Mouse (Mus musculus): Measurements from ENCODE around the gene Olfr248. TPM values are rescaled to one million over a fixed set of nuclear protein-coding genes. Genes with fewer than 3 reads are reported as not detected.
"Not testable (repeated sequence)": the region's sequence is repeated elsewhere in the genome, so short reads cannot be mapped to it uniquely, and the experiment has no call there.

The Olfr248 gene
- not detected in 2 replicates for polyA plus RNA-seq (2014; fragmentation: Nextera tagmentation; extraction: Ambion mirVana)

- no peaks in the 10 kb centered on the region for H3K4me1 ChIP-seq (replicated peaks; ENCODE audit: control insufficient read depth, insufficient read depth, low read length)
- H3K9ac ChIP-seq (ENCODE audit: low read length) = no peak within 1 kb of the TSS
- H3K27ac ChIP-seq (ENCODE audit: low read depth, low read length) = no peak within 1 kb of the TSS
- 92% methylated on average over 2 of the region's 2 CpGs for WGBS
- no peak for DNase-seq (ENCODE audit: low spot score)
- no peak within 1 kb of the TSS for H3K4me2 ChIP-seq (ENCODE audit: low read depth, low read length, severe bottlenecking)
- H3K27me3 ChIP-seq (ENCODE audit: control insufficient read depth, insufficient read depth, low read length) = no peaks in the 10 kb centered on the region
- H3K9me3 ChIP-seq (ENCODE audit: control insufficient read depth, low read length) = no peaks in the 10 kb centered on the region
- H3K4me3 ChIP-seq (ENCODE audit: low read depth, low read length) = no peak within 1 kb of the TSS
- H3K36me3 ChIP-seq (ENCODE audit: control insufficient read depth, insufficient read depth, low read length) = no peaks in the 10 kb centered on the region
- ATAC-seq (replicated peaks; ENCODE audit: low FRiP score) = no peak
Measured at GRCm38 (mm10) chr1:174390746-174391145, at the start of gene Olfr248. TSS of gene Olfr248 (plus strand) at chr1:174391046.

DNA sequence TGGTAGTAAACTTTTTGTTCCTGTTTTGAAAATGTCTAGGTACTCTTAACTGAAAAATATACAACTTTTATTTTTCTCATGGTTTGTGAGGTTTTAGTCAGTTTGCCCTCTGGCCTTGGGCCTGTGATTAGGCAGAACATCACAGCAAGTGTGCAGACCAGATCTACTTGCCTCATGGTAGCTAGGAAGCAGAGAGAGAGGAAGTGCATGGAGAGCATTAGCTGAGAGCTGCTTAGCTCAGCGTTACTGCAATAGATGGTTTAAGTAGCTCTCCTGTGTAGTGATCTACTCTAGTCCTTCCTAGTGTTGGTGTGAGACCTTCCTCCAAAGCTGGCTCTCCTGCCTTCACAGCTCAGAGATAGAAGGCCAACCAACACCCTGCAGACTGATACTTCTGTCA, 37.2 kb upstream of the Olfr248 start:
- H3K27ac ChIP-seq (ENCODE audit: low read depth, low read length); H3K9ac ChIP-seq (ENCODE audit: low read length); DNase-seq (ENCODE audit: low spot score); H3K27me3 ChIP-seq (ENCODE audit: control insufficient read depth, insufficient read depth, low read length); H3K9me3 ChIP-seq (ENCODE audit: control insufficient read depth, low read length); ATAC-seq (replicated peaks; ENCODE audit: low FRiP score); H3K36me3 ChIP-seq (ENCODE audit: control insufficient read depth, insufficient read depth, low read length); H3K4me2 ChIP-seq (ENCODE audit: low read depth, low read length, severe bottlenecking); H3K4me3 ChIP-seq (ENCODE audit: low read depth, low read length); H3K4me1 ChIP-seq (replicated peaks; ENCODE audit: control insufficient read depth, insufficient read depth, low read length): not testable (repeated sequence)
- 69% methylated on average over 1 of the region's 1 CpGs for WGBS

GRCm38 (mm10) chr1:174354640-174355039, 36.2 kb upstream of the Olfr248 start:
- no peak overlapping the region for H3K4me3 ChIP-seq (ENCODE audit: low read depth, low read length)
- no peak overlapping the region for H3K9ac ChIP-seq (ENCODE audit: low read length)
- no peaks in the 10 kb centered on the region for H3K36me3 ChIP-seq (ENCODE audit: control insufficient read depth, insufficient read depth, low read length)
- no peaks in the 10 kb centered on the region for H3K9me3 ChIP-seq (ENCODE audit: control insufficient read depth, low read length)
- H3K27me3 ChIP-seq (ENCODE audit: control insufficient read depth, insufficient read depth, low read length) = no peaks in the 10 kb centered on the region
- no peak overlapping the region for H3K4me2 ChIP-seq (ENCODE audit: low read depth, low read length, severe bottlenecking)
- no peaks in the 10 kb centered on the region for H3K4me1 ChIP-seq (replicated peaks; ENCODE audit: control insufficient read depth, insufficient read depth, low read length)
- H3K27ac ChIP-seq (ENCODE audit: low read depth, low read length) = no peak overlapping the region
- WGBS = 88% methylated on average over 5 of the region's 5 CpGs
- DNase-seq (ENCODE audit: low spot score) = no peak
- ATAC-seq (replicated peaks; ENCODE audit: low FRiP score) = no peak

GRCm38 (mm10) chr1:174364882-174365451, 25.9 kb upstream of the Olfr248 start, which contains the start of gene Olfr417:
TSS of gene Olfr417 (plus strand) at chr1:174365122.
- Histone ChIP-seq H3K4me1 (replicated peaks; ENCODE audit: control insufficient read depth, insufficient read depth, low read length) (no peaks in the 10 kb centered on the region), H3K27ac (ENCODE audit: low read depth, low read length) (no peak within 1 kb of the TSS), H3K4me2 (ENCODE audit: low read depth, low read length, severe bottlenecking) (no peak within 1 kb of the TSS), H3K4me3 (ENCODE audit: low read depth, low read length) (no peak within 1 kb of the TSS), H3K27me3 (ENCODE audit: control insufficient read depth, insufficient read depth, low read length) (no peaks in the 10 kb centered on the region), H3K9ac (ENCODE audit: low read length) (no peak within 1 kb of the TSS), H3K9me3 (ENCODE audit: control insufficient read depth, low read length) (no peaks in the 10 kb centered on the region), H3K36me3 (ENCODE audit: control insufficient read depth, insufficient read depth, low read length) (no peaks in the 10 kb centered on the region)
- WGBS = 69% methylated on average over 2 of the region's 2 CpGs
- DNase-seq (ENCODE audit: low spot score) (no peak), ATAC-seq (replicated peaks; ENCODE audit: low FRiP score) (no peak)

DNA sequence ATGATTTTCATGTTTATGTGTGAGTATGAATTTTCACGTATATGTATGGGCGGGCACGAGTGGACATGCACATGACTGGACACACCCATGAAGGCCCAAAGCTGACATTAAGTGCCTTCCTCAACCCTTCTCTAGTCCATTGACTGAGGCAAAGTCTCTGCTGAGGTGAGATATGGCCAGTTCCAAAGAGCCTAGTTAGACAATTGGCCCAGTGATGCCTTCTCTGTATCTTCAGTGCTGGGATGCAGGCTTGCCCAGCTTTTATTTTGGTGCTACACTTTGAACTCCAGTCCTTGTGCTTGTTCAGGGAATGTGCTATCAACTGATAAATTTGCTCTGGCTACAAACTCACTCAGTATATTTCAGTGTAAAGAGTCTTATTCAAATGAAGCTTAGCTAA, 17.0 kb upstream of the Olfr248 start:
- no peak overlapping the region for H3K9ac ChIP-seq (ENCODE audit: low read length)
- H3K9me3 ChIP-seq (ENCODE audit: control insufficient read depth, low read length) = no peaks in the 10 kb centered on the region
- H3K4me2 ChIP-seq (ENCODE audit: low read depth, low read length, severe bottlenecking) = no peak overlapping the region
- no peak overlapping the region for H3K27ac ChIP-seq (ENCODE audit: low read depth, low read length)
- no peaks in the 10 kb centered on the region for H3K4me1 ChIP-seq (replicated peaks; ENCODE audit: control insufficient read depth, insufficient read depth, low read length)
- H3K4me3 ChIP-seq (ENCODE audit: low read depth, low read length) = no peak overlapping the region
- H3K36me3 ChIP-seq (ENCODE audit: control insufficient read depth, insufficient read depth, low read length) = no peaks in the 10 kb centered on the region
- ATAC-seq (replicated peaks; ENCODE audit: low FRiP score) = no peak
- WGBS = 93% methylated on average over 3 of the region's 3 CpGs
- DNase-seq (ENCODE audit: low spot score) = no peak
- H3K27me3 ChIP-seq (ENCODE audit: control insufficient read depth, insufficient read depth, low read length) = no peaks in the 10 kb centered on the region

DNA sequence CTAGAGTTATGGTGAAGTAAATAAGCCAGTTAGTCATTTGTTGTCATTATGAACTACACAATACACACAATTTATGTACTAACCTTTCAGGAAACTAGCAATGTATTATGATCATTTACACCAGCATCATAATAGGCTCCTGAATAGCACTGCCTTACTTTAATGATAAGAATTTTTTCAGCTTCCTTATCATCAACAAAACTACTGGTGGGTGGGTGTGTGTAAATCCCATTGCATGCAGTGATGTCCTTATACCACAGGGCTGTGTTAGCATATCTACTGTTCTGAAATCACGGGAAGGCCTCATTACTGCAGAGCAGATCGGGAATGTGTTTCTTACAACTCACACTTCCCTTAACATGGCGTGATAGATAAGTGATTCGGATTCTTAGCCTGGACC, 32.1 kb downstream of the Olfr248 start:
- no peaks in the 10 kb centered on the region for H3K36me3 ChIP-seq (ENCODE audit: control insufficient read depth, insufficient read depth, low read length)
- no peaks in the 10 kb centered on the region for H3K4me1 ChIP-seq (replicated peaks; ENCODE audit: control insufficient read depth, insufficient read depth, low read length)
- DNase-seq (ENCODE audit: low spot score) (no peak), ATAC-seq (replicated peaks; ENCODE audit: low FRiP score) (no peak)
- H3K4me2 ChIP-seq (ENCODE audit: low read depth, low read length, severe bottlenecking) = no peak overlapping the region
- no peaks in the 10 kb centered on the region for H3K9me3 ChIP-seq (ENCODE audit: control insufficient read depth, low read length)
- no peak overlapping the region for H3K4me3 ChIP-seq (ENCODE audit: low read depth, low read length)
- 89% methylated on average over 4 of the region's 4 CpGs for WGBS
- no peak overlapping the region for H3K27ac ChIP-seq (ENCODE audit: low read depth, low read length)
- no peak overlapping the region for H3K9ac ChIP-seq (ENCODE audit: low read length)
- H3K27me3 ChIP-seq (ENCODE audit: control insufficient read depth, insufficient read depth, low read length) = no peaks in the 10 kb centered on the region

DNA sequence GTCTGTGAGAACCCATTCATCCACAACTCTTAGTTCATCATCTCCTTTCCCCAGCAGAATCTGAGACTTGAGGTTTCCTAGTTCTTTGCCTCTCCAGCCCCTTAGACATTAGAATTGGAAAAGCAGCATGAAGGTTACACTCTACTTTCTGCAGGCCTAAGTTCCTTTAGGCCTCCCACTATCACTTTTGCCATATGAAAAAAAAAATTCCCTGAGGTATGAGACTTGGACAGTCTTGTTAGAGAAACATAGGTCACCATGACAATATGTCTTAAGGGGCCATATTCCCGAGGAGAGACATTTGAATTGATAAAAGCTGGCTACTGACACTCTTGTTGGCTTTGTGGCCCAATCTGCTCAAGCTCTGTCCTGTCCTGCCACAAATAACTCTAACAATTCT, 32.9 kb downstream of the Olfr248 start, which contains the start of gene Olfr414:
Gene Olfr414, plus strand, starts transcription at position 301 of the 400 bp plus-strand sequence.
- DNase-seq (ENCODE audit: low spot score) = no peak
- Histone ChIP-seq H3K27me3 (ENCODE audit: control insufficient read depth, insufficient read depth, low read length) (no peaks in the 10 kb centered on the region), H3K9ac (ENCODE audit: low read length) (no peak within 1 kb of the TSS), H3K27ac (ENCODE audit: low read depth, low read length) (no peak within 1 kb of the TSS), H3K9me3 (ENCODE audit: control insufficient read depth, low read length) (no peaks in the 10 kb centered on the region), H3K36me3 (ENCODE audit: control insufficient read depth, insufficient read depth, low read length) (no peaks in the 10 kb centered on the region), H3K4me3 (ENCODE audit: low read depth, low read length) (no peak within 1 kb of the TSS), H3K4me1 (replicated peaks; ENCODE audit: control insufficient read depth, insufficient read depth, low read length) (no peaks in the 10 kb centered on the region), H3K4me2 (ENCODE audit: low read depth, low read length, severe bottlenecking) (no peak within 1 kb of the TSS)
- 71% methylated on average over 1 of the region's 1 CpGs for WGBS
- no peak for ATAC-seq (replicated peaks; ENCODE audit: low FRiP score)

- no peak for DNase-seq (ENCODE audit: low spot score)
- ATAC-seq (replicated peaks; ENCODE audit: low FRiP score) = no peak
- H3K9me3 ChIP-seq (ENCODE audit: control insufficient read depth, low read length) = no peaks in the 10 kb centered on the region
- no peak overlapping the region for H3K4me2 ChIP-seq (ENCODE audit: low read depth, low read length, severe bottlenecking)
- H3K4me1 ChIP-seq (replicated peaks; ENCODE audit: control insufficient read depth, insufficient read depth, low read length) = no peaks in the 10 kb centered on the region
- H3K27ac ChIP-seq (ENCODE audit: low read depth, low read length) = no peak overlapping the region
- no peaks in the 10 kb centered on the region for H3K27me3 ChIP-seq (ENCODE audit: control insufficient read depth, insufficient read depth, low read length)
- no peak overlapping the region for H3K4me3 ChIP-seq (ENCODE audit: low read depth, low read length)
- H3K36me3 ChIP-seq (ENCODE audit: control insufficient read depth, insufficient read depth, low read length) = no peaks in the 10 kb centered on the region
- no peak overlapping the region for H3K9ac ChIP-seq (ENCODE audit: low read length)
- WGBS = 59% methylated on average over 3 of the region's 3 CpGs
Measured at GRCm38 (mm10) chr1:174426180-174426986, 35.5 kb downstream of the Olfr248 start.

Data from forebrain, embryonic 11.5 days (tissue).